ENCODE assay signal across 18 mouse cellular contexts in genomic region chr13:52930582-52930981, GRCm38 (mm10). TPM values are rescaled to one million over a fixed set of nuclear protein-coding genes. Genes with fewer than 3 reads are reported as not detected.
DNase-seq lines count a peak whose midpoint lies in the region; ATAC-seq and TF ChIP-seq lines count a peak whose summit lies in the region.
"Had no signal": no experiment of that assay in that cellular context is flagged by ENCODE, and none has a peak within 500 bp of the region (broad histone marks: within the 10 kb centered on the region; RNA-seq: fewer than 3 reads in every experiment).

No protein-coding gene starts in this region.

- TF ChIP-seq POLR2A in cerebellum, adult 2 months (IDR thresholded peaks at IDR 0.05; ENCODE audit: borderline replicate concordance, insufficient read depth, low read length) = no peak

- no peak overlapping the region for H3K4me2 ChIP-seq in heart, embryonic 12.5 days
- H3K4me2 ChIP-seq in kidney, embryonic 14.5 days (replicated peaks; ENCODE audit: low read depth, low read length) = no peak overlapping the region

- no peak overlapping the region for H3K27ac ChIP-seq in cerebellum, adult 2 months (ENCODE audit: insufficient read depth, low read length)
- H3K27ac ChIP-seq in heart, embryonic 12.5 days (ENCODE audit: poor library complexity, severe bottlenecking) = no peak overlapping the region
- H3K27ac ChIP-seq in kidney, embryonic 14.5 days (ENCODE audit: low read depth, low read length) = no peak overlapping the region
- H3K27ac ChIP-seq: limb, embryonic 15.5 days; neural tube, embryonic 12.5 days had no signal

- peak; percentile 33 for DNase-seq in cerebellum, adult 9-10 months
- DNase-seq in cerebellum, adult 2 months = no peak
- DNase-seq in heart, adult 18-20 months = peak; percentile 29 to 43
- DNase-seq in kidney, postnatal 25 days = peak; percentile 53 to 57
- peak; percentile 61 for DNase-seq in MN1 (ENCODE audit: low spot score)
- DNase-seq: adrenal gland, adult 2 months; layer of hippocampus, postnatal 36 days; lung, postnatal 4 days; thymus, adult 18-20 months had no signal

- H3K36me3 ChIP-seq in heart, embryonic 12.5 days = no peaks in the 10 kb centered on the region
- H3K36me3 ChIP-seq in kidney, embryonic 14.5 days (ENCODE audit: control insufficient read depth, insufficient read depth, low read length) = no peaks in the 10 kb centered on the region
- H3K36me3 ChIP-seq: forebrain, embryonic 15.5 days; hindbrain, embryonic 12.5 days; limb, embryonic 15.5 days; midbrain, embryonic 10.5 days; neural tube, embryonic 12.5 days had no signal

- WGBS in cerebellum, adult 2 months = 34% methylated on average over 10 of the region's 10 CpGs
- 48% methylated on average over 10 of the region's 10 CpGs for WGBS in heart, embryonic 12.5 days
- 55% methylated on average over 10 of the region's 10 CpGs for WGBS in kidney, embryonic 14.5 days

- no peak for TF ChIP-seq CTCF in cerebellum, adult 2 months (IDR thresholded peaks at IDR 0.05; ENCODE audit: borderline replicate concordance, insufficient read depth, low read depth, low read length)

- no peaks in the 10 kb centered on the region for H3K27me3 ChIP-seq in cerebellum, adult 2 months (ENCODE audit: control insufficient read depth, insufficient read depth, low read length)
- no peaks in the 10 kb centered on the region for H3K27me3 ChIP-seq in heart, embryonic 12.5 days (replicated peaks)
- no peaks in the 10 kb centered on the region for H3K27me3 ChIP-seq in kidney, embryonic 14.5 days (ENCODE audit: control insufficient read depth, insufficient read depth, low read length)
- H3K27me3 ChIP-seq: CH12.LX; forebrain, embryonic 15.5 days; hindbrain, embryonic 12.5 days; limb, embryonic 15.5 days; neural tube, embryonic 12.5 days had no signal

- no peak overlapping the region for H3K9ac ChIP-seq in heart, embryonic 12.5 days
- H3K9ac ChIP-seq in kidney, embryonic 14.5 days (ENCODE audit: low read depth, low read length) = no peak overlapping the region
- H3K9ac ChIP-seq: hindbrain, embryonic 12.5 days had no signal

- H3K4me3 ChIP-seq in cerebellum, adult 2 months (replicated peaks; ENCODE audit: insufficient read depth, low read depth, low read length) = no peak overlapping the region
- no peak overlapping the region for H3K4me3 ChIP-seq in heart, embryonic 12.5 days
- no peak overlapping the region for H3K4me3 ChIP-seq in kidney, embryonic 14.5 days (ENCODE audit: low read length)

- H3K9me3 ChIP-seq in heart, embryonic 12.5 days (replicated peaks) = no peaks in the 10 kb centered on the region
- no peaks in the 10 kb centered on the region for H3K9me3 ChIP-seq in kidney, embryonic 14.5 days (ENCODE audit: control insufficient read depth, low read length)
- H3K9me3 ChIP-seq: forebrain, embryonic 15.5 days; hindbrain, embryonic 12.5 days; limb, embryonic 15.5 days; midbrain, embryonic 10.5 days; neural tube, embryonic 12.5 days had no signal

- H3K4me1 ChIP-seq in cerebellum, adult 2 months (ENCODE audit: control insufficient read depth, insufficient read depth, low read length) = peaks cover 7% of the 10 kb centered on the region; the same call in 1 of the 2 replicates
- H3K4me1 ChIP-seq in heart, embryonic 12.5 days (replicated peaks) = peaks cover 30% of the 10 kb centered on the region
- peaks cover 14% of the 10 kb centered on the region; the same call in 1 of the 2 replicates for H3K4me1 ChIP-seq in kidney, embryonic 14.5 days (ENCODE audit: control insufficient read depth, insufficient read depth, low read length)

- ATAC-seq in heart, embryonic 12.5 days (ENCODE audit: insufficient number of reproducible peaks, low FRiP score) = no peak
- ATAC-seq in kidney, embryonic 14.5 days (ENCODE audit: low FRiP score, low TSS enrichment) = no peak
- ATAC-seq in granulocyte monocyte progenitor cell, adult 5-6 weeks (replicated peaks; ENCODE audit: poor library complexity, severe bottlenecking) = no peak

RNA-seq across cellular contexts. Expression of gene Auh, which starts 1.1 kb away (rescaled TPM):
- 142 and 146 TPM in 2 replicates for polyA plus RNA-seq in cerebellum, adult 2 months (2012; rRNA removed)
- 100 to 1,000 TPM; 163 to 164 TPM for total RNA-seq in heart, adult 18-20 months (2021)
- polyA plus RNA-seq in heart, embryonic 12.5 days (2016; fragmentation: Nextera tagmentation; extraction: Ambion mirVana) = 51.3 and 55.2 TPM in 2 replicates
- 44.7 and 46.7 TPM in 2 replicates for polyA plus RNA-seq in kidney, embryonic 14.5 days (2014; fragmentation: Nextera tagmentation; extraction: Ambion mirVana)
- total RNA-seq in granulocyte monocyte progenitor cell, adult 5-6 weeks (2014; fragmentation: Nextera tagmentation) = 29.2 and 35.9 TPM in 2 replicates
- total RNA-seq in granulocyte monocyte progenitor cell, adult 5-6 weeks (2017) = 34.6 and 37.1 TPM in 2 replicates

RNA-seq across cellular contexts. Expression of gene Nfil3, which starts 50.3 kb away (rescaled TPM):
- 9.5 and 9.6 TPM in 2 replicates for polyA plus RNA-seq in cerebellum, adult 2 months (2012; rRNA removed)
- 10 to 100 TPM; 33.9 to 36.7 TPM for total RNA-seq in heart, adult 18-20 months (2021)
- 46.3 and 50.2 TPM in 2 replicates for polyA plus RNA-seq in heart, embryonic 12.5 days (2016; fragmentation: Nextera tagmentation; extraction: Ambion mirVana)
- polyA plus RNA-seq in kidney, embryonic 14.5 days (2014; fragmentation: Nextera tagmentation; extraction: Ambion mirVana) = 15.9 and 18.9 TPM in 2 replicates
- total RNA-seq in granulocyte monocyte progenitor cell, adult 5-6 weeks (2014; fragmentation: Nextera tagmentation) = 3.9 and 8.3 TPM in 2 replicates
- total RNA-seq in granulocyte monocyte progenitor cell, adult 5-6 weeks (2017) = 14.0 and 14.5 TPM in 2 replicates

Comparison
In these comparisons a context has a peak if more than half of its experiments do, and no peak if none do; other contexts are left out.
1. DNase-seq: peak in cerebellum, adult 9-10 months (single experiment), heart, adult 18-20 months (2 of 2), kidney, postnatal 25 days (2 of 2) and MN1 (single experiment); none in cerebellum, adult 2 months (0 of 2).